8 mouse cellular contexts compared by ENCODE assay signal in the genomic region with DNA sequence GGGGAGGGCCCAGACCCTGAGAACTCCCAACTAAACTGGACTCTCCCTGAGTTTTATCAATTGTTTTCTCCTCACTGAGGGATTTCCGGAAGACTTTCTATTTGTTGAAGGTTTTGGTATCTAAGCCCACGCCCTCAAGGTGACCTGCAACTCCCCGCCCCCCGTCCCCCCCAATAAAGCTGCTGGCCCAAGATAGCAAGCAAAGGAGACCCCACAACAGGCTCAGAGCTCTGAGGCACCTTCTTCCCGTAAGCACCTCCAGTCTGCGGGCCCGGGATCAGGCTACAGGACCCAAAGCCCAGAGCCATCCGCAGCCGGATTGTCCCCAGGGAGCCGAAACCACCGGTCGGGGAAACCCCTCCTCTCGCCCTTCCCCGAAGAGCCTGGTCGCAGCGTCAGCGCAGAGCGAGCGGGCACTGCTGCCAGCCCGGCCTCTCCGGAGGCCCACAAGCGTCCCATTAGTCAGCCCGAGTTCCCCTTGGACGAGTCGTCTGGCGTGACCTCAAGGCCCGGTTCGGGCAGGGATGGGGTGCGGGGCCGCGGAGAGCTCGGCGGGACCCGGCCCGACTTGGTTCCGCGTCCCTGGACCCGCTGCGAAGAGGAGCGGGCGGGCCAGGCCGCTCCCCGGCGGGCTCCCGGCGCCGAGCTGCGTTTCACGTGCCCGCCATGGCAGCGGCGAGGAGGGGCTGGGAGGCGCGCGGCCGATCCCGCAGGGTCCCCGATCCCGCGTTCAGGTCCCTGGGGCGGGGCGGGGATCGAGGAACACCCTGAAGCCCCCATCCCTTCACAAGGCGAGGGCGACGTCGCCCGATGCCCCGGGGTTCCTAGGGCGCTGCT.
DNase-seq lines count a peak whose midpoint lies in the region; ATAC-seq and TF ChIP-seq lines count a peak whose summit lies in the region.

No protein-coding gene starts in this region.

- H3K9me3 ChIP-seq in intestine, embryonic 15.5 days = no peaks in the 10 kb centered on the region

- H3K4me1 ChIP-seq in bone marrow, adult 2 months (ENCODE audit: control insufficient read depth, insufficient read depth, low read length) = peaks cover 2% of the 10 kb centered on the region; the same call in 1 of the 2 replicates
- H3K4me1 ChIP-seq in intestine, embryonic 15.5 days (replicated peaks) = peaks cover 15% of the 10 kb centered on the region
- peaks cover 15% of the 10 kb centered on the region for H3K4me1 ChIP-seq in lung, adult 2 months (ENCODE audit: control insufficient read depth, insufficient read depth, low read length)

- H3K36me3 ChIP-seq in intestine, embryonic 15.5 days = no peaks in the 10 kb centered on the region

- H3K4me3 ChIP-seq in bone marrow, adult 2 months (replicated peaks; ENCODE audit: control insufficient read depth, low read depth, low read length) = peak overlapping the region; percentile 57
- peak overlapping the region; percentile 53 for H3K4me3 ChIP-seq in intestine, embryonic 15.5 days (replicated peaks)
- peak overlapping the region; percentile 74 for H3K4me3 ChIP-seq in lung, adult 2 months (replicated peaks; ENCODE audit: extremely low read depth, low read depth, low read length)

- 2% methylated on average over 67 of the region's 70 CpGs for WGBS in bone marrow, adult 2 months
- WGBS in intestine, embryonic 15.5 days = 3% methylated on average over 54 of the region's 70 CpGs
- 4% methylated on average over 67 of the region's 70 CpGs for WGBS in lung, adult 2 months

- H3K4me2 ChIP-seq in intestine, embryonic 15.5 days (replicated peaks) = peak overlapping the region; percentile 85

- DNase-seq in thymus, postnatal 14 days = peak; percentile 35
- no peak for DNase-seq in thymus, postnatal 0 days (ENCODE audit: low spot score)
- DNase-seq in gastrocnemius, adult 18-20 months (ENCODE audit: low spot score) = peak; percentile 37
- peak; percentile 61 for DNase-seq in lung, adult 2 months
- peak; percentile 40 for DNase-seq in skeletal muscle tissue, adult 2 months (ENCODE audit: low read depth, low spot score)
- no peak for DNase-seq in adipocyte (ENCODE audit: low spot score)

- TF ChIP-seq POLR2A in bone marrow, adult 2 months (IDR thresholded peaks at IDR 0.05; ENCODE audit: borderline replicate concordance, control insufficient read depth, low read depth, low read length) = peak; percentile 42; the same call in 1 of the 2 replicates
- no peak for TF ChIP-seq POLR2A in lung, adult 2 months (IDR thresholded peaks at IDR 0.05; ENCODE audit: borderline replicate concordance, extremely low read depth, low read depth, low read length)

- peaks cover 60% of the 10 kb centered on the region for H3K27me3 ChIP-seq in intestine, embryonic 15.5 days (replicated peaks)

- peak overlapping the region; percentile 59 for H3K9ac ChIP-seq in intestine, embryonic 15.5 days

- H3K27ac ChIP-seq in bone marrow, adult 2 months (ENCODE audit: control insufficient read depth, insufficient read depth, low read depth, low read length, poor library complexity) = peak overlapping the region; percentile 95
- peak overlapping the region; percentile 94; the same call in 1 of the 2 replicates for H3K27ac ChIP-seq in intestine, embryonic 15.5 days

- ATAC-seq in intestine, embryonic 15.5 days = no peak

- TF ChIP-seq CTCF in bone marrow, adult 2 months (IDR thresholded peaks at IDR 0.05; ENCODE audit: control insufficient read depth, insufficient read depth, low read length) = no peak
- no peak for TF ChIP-seq CTCF in lung, adult 2 months (IDR thresholded peaks at IDR 0.05; ENCODE audit: insufficient read depth, low read length)

Comparison
In these comparisons a context has a peak if more than half of its experiments do, and no peak if none do; other contexts are left out.
1. DNase-seq: peak in thymus, postnatal 14 days (single experiment), gastrocnemius, adult 18-20 months (single experiment), lung, adult 2 months (single experiment) and skeletal muscle tissue, adult 2 months (single experiment); none in thymus, postnatal 0 days (single experiment) and adipocyte (single experiment).
2. Peak in every context shown above with its lines, with median percentiles within 50 percentile points of each other: H3K4me3 ChIP-seq.